Mouse (Mus musculus) urinary bladder, adult 18-20 months (tissue): ENCODE results near the gene Snap29.

ENCODE experiments used
- DNase-seq, 2 experiments: peaks; one replicate each; pipeline ENCODE4 v3.0.0; 2022; ENCODE audit warnings: low spot score in 2 of 2, mixed read lengths in 2 of 2

The Snap29 gene

DNA sequence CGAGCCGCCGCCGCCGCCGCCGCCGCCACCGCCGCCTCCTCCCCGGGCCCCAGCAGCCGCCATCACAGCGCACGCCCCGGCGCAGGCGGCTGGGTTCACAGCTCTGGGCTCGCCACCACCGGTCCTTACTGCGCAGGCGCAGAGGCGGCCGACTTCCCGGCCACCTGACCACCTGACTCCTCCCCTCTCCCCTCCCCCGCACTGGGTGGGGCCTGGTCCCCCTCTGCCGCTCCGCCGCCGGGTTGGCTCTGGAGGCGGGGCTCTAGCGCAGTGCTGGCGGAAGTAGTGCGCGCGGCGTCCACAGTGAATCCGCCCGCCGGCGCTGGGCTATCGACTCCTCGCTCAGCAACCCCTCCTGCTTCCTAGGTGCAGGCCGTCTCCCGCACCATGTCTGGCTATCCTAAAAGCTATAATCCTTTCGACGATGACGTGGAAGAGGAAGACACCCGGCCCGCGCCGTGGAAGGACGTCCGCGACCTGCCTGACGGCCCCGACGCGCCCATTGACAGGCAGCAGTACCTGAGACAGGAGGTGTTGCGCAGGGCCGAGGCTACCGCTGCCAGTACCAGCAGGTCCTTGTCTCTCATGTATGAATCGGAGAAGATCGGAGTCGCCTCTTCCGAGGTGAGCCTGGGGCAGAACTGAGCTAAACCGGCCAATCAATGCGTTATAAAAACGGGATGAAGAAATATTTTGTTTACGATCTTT is at the start of gene Snap29, which contains the start of gene Pi4ka:
Snap29 (plus strand) TSS at position 251 of the 708 bp plus-strand sequence.
Pi4ka (minus strand) TSS at position 579 of the 708 bp plus-strand sequence.
- DNase-seq: peak; percentile 99 to 100

DNA sequence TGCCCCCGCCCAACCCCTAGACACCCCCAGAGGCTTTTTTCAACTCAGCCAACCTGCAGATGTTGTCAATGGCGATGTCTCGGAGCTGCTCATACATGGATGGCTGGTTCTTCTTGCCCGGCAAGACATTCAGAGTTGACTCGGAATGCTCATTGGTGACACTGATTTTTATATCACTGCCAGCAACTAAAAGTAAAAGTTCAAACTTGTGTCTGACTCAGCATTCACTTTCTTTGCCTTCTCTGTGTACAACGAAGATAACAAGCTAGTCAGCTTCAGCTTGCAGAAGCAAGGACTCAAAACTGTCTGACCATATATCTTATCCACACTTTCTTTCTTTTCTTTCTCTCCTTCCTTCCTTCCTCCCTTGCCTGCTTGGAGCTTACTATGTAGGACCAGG is 49.8 kb upstream of the Snap29 start:
- DNase-seq: no peak

DNA sequence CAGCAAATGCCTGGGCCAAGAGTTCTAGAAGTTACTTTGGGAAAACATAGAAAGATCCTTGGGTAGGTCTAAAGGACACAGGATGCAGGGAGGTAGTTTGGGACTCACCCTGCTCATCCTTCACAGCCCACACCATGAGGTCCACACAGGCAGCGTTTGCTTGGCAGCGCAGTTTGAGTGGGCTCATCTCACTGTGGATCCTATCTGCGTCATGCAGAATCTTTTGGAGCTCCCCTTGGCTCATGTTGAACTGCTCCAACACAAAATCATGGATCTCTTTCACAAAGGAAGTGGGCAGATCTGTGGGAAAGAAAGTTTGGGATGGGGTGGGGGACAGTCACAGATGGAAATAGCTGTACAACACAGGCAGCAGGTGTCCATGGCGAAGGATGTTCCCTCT is 47.0 kb upstream of the Snap29 start:
- no peak for DNase-seq

DNA sequence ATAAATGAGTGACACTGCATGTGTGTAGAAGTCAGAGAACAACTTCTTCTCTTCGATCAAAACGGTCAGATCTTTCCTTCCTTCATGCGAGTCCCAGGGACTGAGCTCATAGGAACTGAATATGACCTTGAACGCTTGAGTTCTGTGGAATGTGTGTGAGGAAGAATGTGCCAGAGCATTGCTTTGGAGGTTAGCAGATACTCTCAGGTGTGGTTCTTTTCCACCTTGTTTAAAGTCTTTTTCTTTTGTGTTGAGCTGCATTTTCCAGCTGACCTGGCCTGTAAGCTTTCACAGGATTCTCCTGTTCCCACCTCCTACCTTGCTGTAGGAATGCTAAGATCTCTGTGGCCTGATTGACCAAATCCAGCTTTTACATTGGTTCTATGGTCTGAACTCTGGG is 23.5 kb upstream of the Snap29 start:
- DNase-seq: no peak

DNA sequence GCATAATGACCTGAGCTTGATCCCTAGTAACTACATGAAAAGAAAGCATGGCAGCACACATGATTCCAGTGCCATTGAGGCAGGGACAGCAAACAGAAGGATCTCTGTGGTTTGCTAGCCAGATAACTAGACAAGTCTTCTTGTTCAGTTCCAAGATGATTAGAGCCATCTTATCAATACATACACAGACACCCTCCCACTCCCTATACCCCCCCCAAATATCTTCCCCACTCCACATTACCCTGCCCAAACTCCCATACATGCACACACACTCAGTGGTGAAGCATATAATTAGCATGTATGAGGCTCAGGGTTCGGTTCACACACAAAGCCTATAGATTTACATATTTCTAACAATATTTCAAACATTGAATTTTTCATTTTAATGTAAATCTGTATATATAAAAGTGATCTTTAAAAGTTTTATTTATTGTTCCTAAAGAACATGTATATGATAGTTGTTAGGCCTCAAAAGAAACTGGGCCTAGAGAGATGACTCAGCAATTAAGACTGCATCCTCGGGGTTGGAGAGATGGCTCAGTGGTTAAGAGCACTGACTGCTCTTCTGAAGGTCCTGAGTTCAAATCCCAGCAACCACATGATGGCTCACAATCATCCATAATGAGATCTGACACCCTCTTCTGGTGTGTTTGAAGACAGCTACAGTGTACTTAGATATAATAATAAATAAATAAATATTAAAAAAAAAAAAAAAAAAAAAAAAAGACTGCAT is 22.0 kb upstream of the Snap29 start:
- DNase-seq: no peak

DNA sequence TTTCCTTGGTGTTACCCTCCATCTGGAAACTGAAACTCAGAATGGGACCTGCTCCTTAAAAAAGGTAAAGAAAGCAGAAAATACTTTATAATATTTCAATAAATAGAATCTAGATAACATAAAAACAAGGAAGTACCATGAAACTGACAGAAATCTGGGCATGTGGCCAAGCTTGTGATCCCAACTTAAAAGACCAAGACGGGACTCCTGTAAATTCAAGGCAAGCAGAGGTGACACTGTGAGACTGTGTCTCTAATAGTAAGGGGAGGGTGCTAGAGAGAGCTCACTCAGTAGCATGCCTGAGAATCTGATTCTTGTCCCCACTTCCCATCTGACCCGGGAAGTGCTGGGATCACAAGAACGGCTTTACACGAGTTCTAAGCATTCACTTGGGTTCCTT is 13.0 kb upstream of the Snap29 start:
- DNase-seq: no peak

DNA sequence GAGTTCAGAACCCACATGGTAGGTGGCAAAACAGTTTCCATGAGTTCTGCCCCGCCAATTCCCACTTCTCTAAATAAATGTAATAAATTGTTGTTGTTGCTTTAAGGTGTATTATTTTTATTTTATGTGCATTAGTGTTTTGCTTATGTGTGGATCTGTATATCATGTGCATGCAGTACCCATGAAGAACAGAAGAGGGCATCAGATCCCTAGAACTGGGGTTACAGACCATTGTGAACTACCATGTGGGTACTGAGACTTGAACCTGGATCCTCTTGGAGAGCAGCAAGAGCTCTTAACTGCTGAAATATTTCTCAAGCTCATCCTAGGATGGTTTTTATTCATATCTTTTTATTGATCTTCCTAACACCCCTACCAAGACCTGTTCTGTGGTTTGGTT is 2.9 kb upstream of the Snap29 start:
- no peak for DNase-seq

DNA sequence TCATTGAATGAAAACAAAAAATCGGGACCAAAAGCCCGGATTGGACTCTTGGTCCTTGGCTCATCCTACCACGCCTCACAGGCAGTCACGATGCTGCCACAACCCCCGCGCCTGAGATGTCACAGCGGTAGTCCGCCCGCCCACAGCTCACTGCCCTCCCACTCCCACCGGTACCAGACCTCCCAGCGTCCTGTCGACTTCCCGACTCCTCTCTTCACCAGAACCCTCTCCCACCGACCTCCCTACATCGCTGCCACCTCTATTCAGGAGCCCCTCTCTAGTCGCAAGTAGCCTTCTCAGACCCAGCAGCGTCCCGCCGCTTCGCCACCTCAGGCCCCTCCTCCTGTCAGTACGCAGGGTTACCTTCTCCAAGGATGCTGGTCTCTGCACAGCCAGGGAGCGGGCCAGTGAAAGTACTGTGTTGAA is 502 bp upstream of the Snap29 start:
- DNase-seq: peak; percentile 36 to 66

DNA sequence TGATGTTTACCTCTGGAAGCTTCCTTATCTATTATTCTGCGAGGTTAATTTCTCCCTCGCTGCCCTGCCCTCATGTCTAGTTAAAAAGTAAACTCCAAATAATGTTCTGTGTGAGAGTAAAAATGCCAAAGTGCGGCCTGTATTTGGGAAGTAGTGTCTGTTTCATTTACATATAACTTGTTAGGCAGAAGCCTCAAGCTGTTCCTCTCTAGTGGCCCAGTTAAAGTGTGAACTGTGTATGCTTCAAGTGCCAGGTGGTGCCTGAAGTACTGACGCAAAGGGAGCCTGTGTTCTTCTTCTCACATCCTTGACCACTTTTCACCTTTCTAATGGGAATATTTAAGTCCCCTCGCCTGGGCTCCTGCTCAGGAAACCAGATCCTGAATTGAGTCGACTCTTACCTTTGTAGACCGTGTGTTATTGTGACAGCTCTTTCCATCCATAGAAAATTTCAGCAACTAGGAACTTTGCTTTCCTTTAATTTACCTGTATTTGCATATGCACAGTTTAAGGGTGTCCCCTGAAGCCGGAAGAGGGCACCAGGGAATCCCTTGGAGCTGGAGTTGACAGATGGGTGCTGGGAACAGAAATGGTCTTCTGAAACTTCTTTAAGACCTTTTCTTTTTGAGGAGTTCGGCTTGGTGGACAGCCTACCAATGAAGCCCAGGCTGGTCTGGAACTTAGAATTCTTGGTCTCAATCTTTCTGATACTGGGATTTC is 886 bp downstream of the Snap29 start:
- no peak for DNase-seq

DNA sequence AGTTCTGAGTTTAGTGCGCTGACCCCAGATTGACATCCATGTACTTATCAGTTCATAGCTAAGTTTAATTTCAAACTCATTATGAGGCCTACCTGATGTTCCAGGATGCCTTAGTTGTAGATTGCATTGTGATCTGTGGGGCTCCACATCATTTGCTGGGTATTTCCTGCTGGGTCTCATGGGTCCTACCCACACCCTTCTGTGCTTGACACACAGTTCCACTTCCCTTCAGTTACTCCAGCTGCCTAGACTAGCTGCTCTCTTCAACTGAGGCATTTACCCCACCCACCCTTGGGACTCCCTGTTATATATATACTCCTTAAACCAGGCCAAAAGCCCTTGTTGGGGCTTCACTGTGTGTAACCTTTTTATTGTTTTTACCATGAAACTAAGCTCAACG is 3.3 kb downstream of the Snap29 start:
- DNase-seq: no peak

DNA sequence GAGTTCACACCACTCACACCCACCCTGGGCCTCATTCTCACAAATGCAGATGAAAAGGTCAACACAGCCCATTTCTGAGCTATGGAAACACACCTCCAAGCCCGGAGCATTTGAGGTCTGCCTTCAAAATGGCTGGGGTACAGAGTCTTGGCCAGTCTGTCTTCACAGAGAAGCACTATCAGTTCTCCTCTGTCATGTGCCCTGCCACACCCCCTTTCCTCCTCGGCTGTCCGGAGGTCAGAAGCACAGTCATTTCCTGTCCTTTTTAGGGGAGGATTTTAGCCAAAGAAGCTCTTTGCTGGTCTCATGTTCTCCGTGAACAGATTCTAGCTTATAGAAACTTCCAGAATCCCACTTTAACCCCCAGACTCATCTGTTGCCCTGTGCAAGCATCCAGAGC is 4.4 kb downstream of the Snap29 start:
- peak in 1 of 2 experiments; percentile 24 for DNase-seq

DNA sequence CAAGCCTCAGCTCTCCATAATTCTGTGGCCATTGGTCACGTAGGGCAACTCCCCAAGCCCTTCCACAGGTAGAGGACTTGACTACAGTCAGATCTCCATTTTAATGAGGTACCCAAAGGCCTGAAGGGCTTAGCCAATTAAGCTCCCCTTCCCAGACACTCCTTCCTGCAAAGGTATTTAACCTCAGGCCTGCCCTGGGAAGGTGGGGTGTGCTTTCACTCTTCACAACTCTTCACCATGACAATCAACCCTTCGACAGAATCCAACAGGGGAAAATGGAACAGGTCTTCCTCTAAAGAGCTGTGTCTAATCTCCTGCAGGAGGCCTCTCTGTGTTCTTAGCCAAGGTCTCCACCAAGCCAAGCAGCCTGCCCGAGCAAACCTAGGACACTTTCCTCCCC is 17.2 kb downstream of the Snap29 start:
- DNase-seq: no peak

DNA sequence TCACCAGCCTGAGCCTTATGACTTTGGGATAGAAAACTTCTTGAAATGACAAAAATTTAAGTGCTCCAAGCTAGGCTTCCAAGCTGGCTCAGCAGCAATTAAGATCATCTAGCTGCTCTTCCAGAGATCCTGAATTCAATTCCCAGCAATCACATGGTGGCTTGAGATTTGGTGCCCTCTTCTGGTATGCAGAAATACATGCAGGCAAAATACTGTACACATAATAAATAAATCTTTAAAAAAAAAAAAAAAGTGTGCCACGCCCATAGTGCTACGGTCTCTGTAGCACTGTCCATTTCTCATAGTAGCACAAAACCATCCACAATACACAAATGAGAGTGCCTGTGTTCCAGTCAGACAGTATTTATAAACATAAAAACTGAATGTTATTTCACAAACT is 26.8 kb downstream of the Snap29 start:
- DNase-seq: no peak

DNA sequence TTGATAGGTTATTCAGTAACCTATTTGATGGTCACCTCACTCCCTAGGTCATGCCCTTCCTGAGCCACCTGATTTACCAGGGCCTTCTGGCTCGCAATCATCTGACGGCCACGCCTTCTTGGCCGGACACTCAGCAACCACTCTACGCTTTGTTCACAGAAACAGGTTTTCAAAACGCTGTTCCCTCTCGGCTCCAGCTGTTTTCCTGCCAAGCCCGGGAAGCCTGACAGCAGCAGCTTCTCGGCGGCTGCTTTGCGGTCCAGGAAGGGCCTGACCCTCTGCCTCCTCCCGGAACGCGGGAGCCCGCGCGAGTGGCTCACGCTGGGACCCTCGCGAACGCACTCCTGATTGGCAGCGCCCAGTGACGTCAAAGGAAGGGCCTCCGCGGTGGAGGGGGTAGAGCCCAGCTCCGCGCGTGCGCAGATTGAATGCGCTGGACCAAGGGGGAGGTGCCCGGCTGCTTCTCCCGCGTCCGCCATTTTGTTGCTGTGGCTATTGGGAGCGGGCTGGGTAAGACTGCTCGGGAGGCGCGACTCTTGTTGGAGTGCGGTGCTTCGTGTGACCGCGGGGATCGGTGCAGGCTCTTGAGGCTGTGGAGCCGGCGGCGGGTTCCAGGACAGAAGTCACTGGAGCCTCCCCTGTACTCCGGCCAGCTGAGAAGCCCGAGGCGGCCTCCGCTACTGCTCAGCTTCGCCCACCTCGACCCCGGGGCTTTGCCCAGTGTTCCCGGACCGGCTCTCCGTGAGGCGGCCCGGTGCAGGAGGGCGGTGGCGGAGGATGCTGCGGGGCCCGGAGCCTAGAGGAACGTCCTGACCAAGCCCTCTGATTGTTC is 46.0 kb downstream of the Snap29 start, which contains the start of gene Crkl:
Crkl (plus strand) TSS at position 447 of the 832 bp plus-strand sequence.
- peak; percentile 93 to 95 for DNase-seq

DNA sequence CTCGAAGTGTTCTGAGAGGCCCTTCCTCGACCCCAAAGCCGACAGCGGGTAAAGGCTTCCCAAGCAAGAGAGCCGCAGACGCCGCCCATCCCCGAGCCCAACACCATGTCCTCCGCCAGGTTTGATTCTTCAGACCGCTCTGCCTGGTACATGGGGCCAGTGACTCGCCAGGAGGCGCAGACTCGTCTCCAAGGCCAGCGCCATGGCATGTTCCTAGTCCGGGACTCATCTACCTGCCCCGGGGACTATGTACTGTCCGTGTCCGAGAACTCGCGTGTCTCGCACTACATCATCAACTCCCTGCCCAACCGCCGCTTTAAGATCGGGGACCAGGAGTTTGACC is 46.6 kb downstream of the Snap29 start:
- DNase-seq: peak; percentile 21 to 73

DNA sequence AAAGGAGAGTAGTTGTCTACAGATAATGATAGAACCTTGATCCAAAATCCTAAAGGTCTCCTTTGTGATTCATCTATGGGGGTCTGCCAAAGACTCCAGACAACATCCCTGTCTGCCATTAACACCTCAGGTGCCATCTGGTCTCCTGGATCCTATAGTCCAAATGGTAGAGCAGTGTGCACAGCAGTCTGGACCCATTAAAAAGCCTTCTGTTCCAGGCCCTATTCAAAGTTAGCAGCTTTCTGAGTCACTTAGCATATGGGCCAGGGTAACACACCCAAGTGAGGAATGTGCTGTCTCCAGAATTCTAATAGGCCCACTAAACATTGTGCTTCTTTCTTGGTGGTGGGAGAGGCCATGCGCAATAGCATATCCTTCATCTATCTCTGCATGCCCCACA is 51.1 kb downstream of the Snap29 start:
- DNase-seq: no peak

DNA sequence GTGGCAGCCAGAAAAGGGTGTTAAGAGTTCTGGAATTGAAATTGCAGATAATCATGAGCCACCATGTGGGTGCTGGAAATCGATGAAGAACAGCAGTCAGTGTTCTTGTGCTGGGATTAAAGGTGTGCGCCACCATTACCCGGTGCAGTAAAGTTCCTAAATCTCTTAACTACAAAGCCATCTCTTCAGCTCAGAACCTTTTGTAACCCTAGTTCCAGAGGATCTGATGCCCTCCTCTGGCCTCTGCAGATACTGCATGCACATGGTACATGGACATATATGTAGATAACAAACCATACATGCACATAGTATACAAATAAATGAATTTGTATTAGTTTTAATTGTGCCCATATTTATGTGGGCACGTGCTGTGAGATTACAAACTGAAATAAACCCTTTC is 54.5 kb downstream of the Snap29 start:
- DNase-seq: no peak

DNA sequence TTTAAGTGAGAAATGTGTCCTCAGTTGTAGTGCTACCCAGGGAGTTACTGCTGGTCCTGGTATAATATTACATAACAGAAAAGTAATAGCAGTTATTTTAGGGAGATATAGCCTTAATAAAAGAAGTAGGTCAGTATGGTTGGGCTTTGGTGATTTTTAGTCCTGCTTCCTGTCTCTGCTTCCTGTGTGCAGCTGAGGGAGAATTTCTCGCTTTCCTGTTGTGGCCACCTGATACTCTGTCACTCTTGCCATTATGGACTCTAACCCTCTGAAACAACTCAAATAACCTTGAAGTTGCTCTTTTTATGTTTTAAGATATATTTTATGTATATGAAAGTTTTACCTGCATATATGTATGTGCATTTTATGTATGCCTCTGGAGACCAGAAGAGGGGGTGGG is 55.8 kb downstream of the Snap29 start:
- DNase-seq: no peak

DNA sequence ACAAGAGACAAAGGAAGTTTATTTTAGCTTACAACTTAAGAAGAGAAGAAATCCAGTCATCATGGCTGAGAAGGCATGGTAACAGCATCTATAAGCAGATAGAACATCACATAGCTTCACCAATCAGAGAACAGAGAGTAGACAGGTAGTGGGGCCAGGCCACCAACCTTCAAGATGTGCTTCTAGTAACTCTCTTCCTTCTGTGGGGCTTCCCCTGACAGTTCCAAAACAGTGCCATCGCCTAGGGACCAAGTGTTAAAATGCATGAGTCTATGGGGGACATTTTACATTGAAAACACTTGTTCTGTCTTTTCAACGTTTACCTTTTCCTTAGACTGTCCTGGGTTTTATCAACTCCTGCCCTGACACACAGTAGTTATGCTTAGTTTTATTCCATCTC is 57.4 kb downstream of the Snap29 start:
- DNase-seq: no peak

DNA sequence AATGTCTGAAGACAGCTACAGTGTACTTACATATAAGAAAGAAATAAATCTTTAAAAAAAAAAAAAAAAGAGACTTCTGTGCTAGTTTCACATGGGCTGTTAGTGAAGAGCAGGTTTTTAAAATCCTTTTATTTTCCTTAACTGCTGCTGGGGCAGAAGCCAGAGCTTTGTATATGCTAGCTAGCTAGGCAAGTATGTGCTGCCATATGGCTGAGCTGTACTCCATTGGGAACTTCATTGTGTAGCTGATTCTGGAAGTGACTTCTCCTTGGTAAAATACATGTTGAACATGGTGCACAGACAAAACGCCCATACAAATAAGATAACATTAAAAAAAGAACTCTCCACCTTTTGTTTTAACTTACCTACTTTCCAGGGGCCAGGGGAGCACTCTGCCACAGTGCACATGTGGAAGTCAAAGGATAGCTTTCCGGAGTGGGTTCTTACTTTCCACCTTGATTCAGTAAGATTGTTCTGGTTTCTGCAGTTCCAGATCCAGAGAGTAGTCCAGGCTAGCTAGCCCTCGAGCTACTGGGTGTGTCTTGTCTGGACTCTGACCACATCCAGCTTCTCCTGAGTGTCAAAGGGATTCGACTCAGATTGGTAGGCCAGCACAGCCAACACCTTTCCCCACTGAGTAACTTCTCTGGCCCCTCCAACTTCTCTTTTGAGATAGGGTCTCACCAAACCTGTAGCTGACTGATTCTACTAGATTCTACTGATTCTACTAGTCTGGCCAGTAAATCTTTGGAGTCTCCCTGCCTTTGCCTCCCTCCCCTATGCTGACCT is 61.3 kb downstream of the Snap29 start:
- DNase-seq: no peak

DNA sequence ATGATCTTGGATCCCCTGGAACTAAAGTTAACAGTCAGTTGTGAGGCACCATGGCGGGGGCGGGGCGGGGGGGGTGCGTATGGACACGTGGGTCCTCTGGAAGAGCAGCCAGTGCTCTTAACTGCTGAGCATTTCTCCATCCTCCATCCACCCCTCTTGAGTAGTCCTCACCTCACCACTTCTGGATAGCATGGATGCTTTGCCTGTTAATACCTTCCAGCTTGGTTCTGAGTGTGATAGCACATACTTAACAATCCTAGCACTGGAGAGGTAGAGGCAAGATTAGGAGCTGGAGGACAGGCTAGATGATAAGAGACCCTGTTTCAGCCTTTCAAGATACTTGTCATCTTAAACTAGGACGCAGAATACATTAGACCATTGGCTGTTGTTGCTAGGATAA is 66.7 kb downstream of the Snap29 start:
- no peak for DNase-seq
